ENCODE assay signal across 17 mouse cellular contexts in genomic region chr10:126652693-126653092, GRCm38 (mm10).
"Had no signal": no experiment of that assay in that cellular context is flagged by ENCODE, and none has a peak within 500 bp of the region (broad histone marks: within the 10 kb centered on the region; RNA-seq: fewer than 3 reads in every experiment).

No protein-coding gene starts in this region.

- DNase-seq: liver, postnatal 0 days; lung, adult 2 months; lung, postnatal 14 days; lung, postnatal 36 days; midbrain, embryonic 14.5 days; right cerebral cortex, postnatal 14 days; thymus, adult 2 months; thymus, postnatal 25 days; thymus, postnatal 4 days had no signal

- H3K36me3 ChIP-seq: lung, embryonic 15.5 days; neural tube, embryonic 12.5 days; stomach, embryonic 15.5 days had no signal

- H3K9me3 ChIP-seq: lung, embryonic 15.5 days; neural tube, embryonic 12.5 days; stomach, embryonic 15.5 days had no signal

- H3K4me3 ChIP-seq: lung, embryonic 15.5 days; megakaryocyte, embryonic 14.5 days; neural tube, embryonic 12.5 days; stomach, embryonic 15.5 days had no signal

- H3K27ac ChIP-seq: lung, embryonic 15.5 days; macrophage; neural tube, embryonic 12.5 days; stomach, embryonic 15.5 days; stomach, postnatal 0 days had no signal

- H3K9ac ChIP-seq: liver, postnatal 0 days; lung, embryonic 15.5 days; neural tube, embryonic 12.5 days; stomach, embryonic 15.5 days had no signal

- ATAC-seq: liver, postnatal 0 days; lung, postnatal 0 days had no signal

- H3K4me1 ChIP-seq: lung, embryonic 15.5 days; megakaryocyte, embryonic 14.5 days; neural tube, embryonic 12.5 days; stomach, embryonic 15.5 days had no signal

- H3K4me2 ChIP-seq: lung, embryonic 15.5 days; midbrain, embryonic 11.5 days; neural tube, embryonic 12.5 days; stomach, embryonic 15.5 days had no signal

- H3K27me3 ChIP-seq: lung, embryonic 15.5 days; megakaryocyte, embryonic 14.5 days; neural tube, embryonic 12.5 days; stomach, embryonic 15.5 days had no signal
